Mouse (Mus musculus) lung, postnatal 0 days (tissue): Measurements from ENCODE around the gene Slc38a10.

Source experiments
- CTCF ChIP-seq: IDR thresholded peaks from 2 replicates; pipeline ENCODE4 v1.5.1; 2016; ENCODE audit warnings: antibody characterized with exemption, mild to moderate bottlenecking
- EP300 ChIP-seq: IDR thresholded peaks from 2 replicates; pipeline ENCODE4 v1.6.1; 2016; ENCODE audit warnings: antibody characterized with exemption, mild to moderate bottlenecking, control low read depth

- TF ChIP-seq CTCF = no peak
- no peak for TF ChIP-seq EP300
Observed at GRCm38 (mm10) chr11:120117626-120118025, 33.5 kb downstream of the Slc38a10 start.
